Mouse (Mus musculus): Measurements from ENCODE around the gene Mcm2. TPM values are rescaled to one million over a fixed set of nuclear protein-coding genes. Genes with fewer than 3 reads are reported as not detected.

Gene Mcm2
- 62.8 TPM for polyA plus RNA-seq (2017; shearing (Covaris generic))

GRCm38 (mm10) chr6:88898534-88899048, at the start of gene Mcm2:
Gene Mcm2 (minus strand): TSS chr6:88898780.

GRCm38 (mm10) chr6:88901947-88902820, 3.6 kb upstream of the Mcm2 start, which contains the start of gene Tpra1:
Gene Tpra1 (plus strand): TSS chr6:88902251.

GRCm38 (mm10) chr6:88874868-88875508, 23.6 kb downstream of the Mcm2 start, which contains the start of gene Podxl2:
Gene Podxl2 (minus strand): TSS chr6:88875044.

GRCm38 (mm10) chr6:88841781-88842689, 56.5 kb downstream of the Mcm2 start, which contains the start of gene Abtb1:
Gene Abtb1 (minus strand): TSS chr6:88841984.

Other genes starting within 250 kb of the Mcm2 start
- gene Mgll, start 174.4 kb downstream of the Mcm2 start, polyA plus RNA-seq (2017; shearing (Covaris generic)): not detected
- gene Abtb1, start 56.8 kb downstream of the Mcm2 start, polyA plus RNA-seq (2017; shearing (Covaris generic)): 66.9 TPM
- gene Podxl2, start 23.7 kb downstream of the Mcm2 start, polyA plus RNA-seq (2017; shearing (Covaris generic)): not detected
- 118 TPM for gene Tpra1, start 3.5 kb upstream of the Mcm2 start, polyA plus RNA-seq (2017; shearing (Covaris generic))

Measured in naive thymus-derived CD4-positive, alpha-beta T cell, adult 5 months (primary cell).